Mouse (Mus musculus) frontal cortex, postnatal 25 days (tissue): ENCODE measurements around the gene Sema7a.

Source experiments
- DNase-seq, 2 experiments: peaks; one replicate each; pipeline ENCODE4 v3.0.0; 2022; ENCODE audit warnings: low spot score in 2 of 2

The Sema7a gene

DNA sequence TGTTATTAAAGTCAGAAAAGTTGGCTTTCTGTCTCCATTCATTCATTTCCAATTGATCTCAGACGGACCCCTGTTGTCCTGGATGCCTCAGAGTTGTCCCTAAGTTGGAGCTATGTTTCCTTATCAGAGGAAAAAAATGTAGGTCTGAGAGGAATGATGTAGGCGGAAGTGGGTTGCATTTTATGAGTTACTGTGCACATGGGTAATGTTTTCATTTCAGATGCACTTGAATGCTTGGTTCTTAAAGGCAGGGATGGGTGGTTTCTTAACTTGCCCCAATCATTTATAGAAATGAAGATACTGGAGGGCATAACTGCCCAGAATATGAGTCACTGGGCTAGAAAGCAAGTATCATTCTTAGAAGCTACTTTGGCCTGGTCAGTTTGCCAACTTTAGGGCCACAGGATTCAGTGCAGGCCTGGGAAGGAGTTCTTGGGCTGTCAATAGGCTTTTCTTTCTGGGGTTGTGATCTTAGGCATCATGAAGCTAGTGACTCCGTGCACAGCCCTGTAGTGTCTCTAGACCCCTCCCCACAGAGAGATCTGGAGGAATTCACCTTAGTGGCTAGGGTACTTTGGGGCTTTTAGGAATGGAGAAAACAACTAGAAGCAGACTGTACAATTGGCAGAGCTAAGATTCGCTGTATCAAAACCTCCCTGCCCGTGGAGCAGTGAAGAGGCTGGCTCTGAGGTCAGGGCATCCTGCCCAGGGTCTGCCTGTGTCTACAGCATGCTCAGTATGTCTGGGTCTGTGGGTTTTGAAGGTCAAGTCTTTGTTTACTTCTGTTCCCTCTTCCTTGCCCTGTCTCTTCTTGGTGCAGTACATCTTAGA is 1.5 kb upstream of the Sema7a start:
- no peak for DNase-seq

DNA sequence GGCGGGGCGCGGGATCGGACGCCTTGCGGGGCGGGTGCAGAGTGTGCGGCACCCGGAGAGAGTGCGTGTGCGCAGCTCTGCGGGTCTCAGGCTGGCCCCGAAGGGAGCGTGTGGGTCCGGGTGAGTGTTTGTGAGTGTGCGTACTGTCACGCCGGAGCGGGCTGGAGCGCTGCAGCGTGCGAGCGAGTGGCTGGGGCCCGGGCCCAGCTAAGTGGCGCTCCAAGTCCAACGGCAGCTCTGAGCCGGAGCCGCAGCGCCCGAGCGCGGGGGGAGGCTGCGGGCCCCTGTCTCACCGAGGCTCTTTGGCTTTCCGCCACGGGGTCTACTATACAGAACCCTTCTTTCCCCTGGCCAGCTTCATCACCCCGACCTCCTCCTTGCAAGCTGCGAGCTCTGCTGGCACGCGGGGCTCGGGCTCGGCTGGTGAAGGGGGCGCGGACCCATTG is 460 bp downstream of the Sema7a start:
- DNase-seq = no peak

DNA sequence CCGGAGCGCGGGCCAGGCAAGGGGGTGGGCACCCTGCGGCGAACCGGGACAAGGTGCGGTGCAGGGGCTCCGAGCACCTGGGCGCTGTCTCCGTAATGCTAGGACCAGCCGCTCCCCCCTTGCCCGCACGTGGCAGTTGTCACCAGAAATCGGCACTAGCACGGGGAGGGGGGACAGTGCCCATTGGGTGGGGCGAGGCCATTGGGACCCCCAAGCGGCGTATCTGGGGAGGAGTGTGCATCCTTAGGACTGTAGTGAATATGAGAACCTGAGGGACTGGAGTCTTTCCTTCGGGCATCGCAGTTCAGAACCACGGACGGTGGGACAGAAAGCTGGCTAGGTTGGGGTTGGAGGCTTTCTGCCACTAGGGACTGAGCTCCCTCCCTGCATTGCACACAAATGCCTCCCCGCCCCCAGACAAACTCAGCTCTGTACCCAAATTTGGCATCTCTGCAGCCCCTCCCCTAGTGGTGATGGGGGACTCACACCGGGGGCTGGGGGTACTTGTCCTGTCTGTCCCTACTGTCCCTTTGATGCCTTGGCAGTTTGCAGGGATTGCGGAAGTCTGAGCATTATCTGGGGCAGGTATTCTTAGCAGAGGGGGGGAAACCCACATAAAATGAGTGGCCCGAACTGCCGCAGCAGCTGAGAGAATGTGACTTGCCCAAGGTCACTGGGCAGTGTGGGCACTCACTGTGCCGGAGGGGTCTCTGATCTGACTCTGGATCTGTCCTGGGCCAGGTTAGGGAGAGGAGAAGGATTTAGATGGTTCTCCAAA is 1.1 kb downstream of the Sema7a start:
- DNase-seq = no peak

DNA sequence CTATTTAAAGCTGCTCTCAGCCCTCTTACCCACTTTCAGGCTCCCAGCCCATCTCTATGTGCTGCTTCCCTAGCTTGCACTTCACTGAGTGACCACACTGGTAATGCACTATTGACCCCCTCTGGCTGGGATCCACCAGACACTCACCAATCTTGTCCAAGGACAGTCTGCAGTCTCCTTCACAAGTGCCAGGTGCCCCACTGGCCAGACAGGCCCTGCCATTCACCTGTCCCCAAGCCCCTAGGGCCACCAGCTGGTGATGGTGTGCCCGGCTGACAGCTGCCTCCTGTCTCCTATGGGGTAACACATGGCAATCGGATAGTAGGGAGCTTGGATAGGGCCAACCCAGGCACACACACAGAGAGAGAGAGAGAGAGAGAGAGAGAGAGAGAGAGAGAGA is 2.1 kb downstream of the Sema7a start:
- no peak for DNase-seq

DNA sequence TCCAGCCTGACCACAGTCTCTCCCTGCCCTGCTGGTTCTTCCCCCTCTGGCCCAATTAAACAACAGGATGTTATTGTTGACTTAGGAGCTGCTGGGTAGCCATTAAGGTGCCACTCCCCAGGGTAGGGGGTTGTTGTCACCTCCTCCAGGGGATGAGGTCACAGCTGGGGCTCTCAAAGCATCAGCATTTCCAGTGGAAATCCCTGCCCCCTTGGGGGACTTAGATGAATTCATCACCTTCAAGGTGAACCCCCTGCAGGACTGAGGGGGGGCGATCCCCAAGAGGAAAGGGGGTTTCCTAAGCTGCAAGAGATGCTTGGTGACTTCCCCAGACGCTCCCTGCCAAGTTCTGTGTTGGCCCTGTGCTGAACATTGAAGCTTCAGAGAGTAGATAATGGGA is 3.2 kb downstream of the Sema7a start:
- DNase-seq = no peak

DNA sequence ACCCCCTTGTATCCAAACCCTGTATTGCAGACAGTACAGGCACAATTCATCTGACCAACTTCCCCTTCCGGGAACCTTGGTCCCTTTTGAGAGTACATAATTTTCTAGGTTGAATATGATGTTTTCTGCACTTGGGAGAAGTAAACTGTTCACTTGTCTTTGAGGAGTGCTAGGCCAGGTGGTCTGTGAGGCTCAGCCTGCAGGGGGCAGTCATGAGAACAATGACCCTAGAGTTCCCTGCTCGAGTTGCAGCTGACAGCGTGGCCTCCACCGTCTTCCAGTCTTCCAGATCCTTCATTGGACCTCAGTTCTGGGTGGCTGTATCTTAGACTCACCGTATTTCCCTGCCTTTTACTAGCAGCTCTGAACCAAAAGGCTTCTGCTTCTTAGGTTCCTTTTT is 4.7 kb downstream of the Sema7a start:
- DNase-seq = no peak

DNA sequence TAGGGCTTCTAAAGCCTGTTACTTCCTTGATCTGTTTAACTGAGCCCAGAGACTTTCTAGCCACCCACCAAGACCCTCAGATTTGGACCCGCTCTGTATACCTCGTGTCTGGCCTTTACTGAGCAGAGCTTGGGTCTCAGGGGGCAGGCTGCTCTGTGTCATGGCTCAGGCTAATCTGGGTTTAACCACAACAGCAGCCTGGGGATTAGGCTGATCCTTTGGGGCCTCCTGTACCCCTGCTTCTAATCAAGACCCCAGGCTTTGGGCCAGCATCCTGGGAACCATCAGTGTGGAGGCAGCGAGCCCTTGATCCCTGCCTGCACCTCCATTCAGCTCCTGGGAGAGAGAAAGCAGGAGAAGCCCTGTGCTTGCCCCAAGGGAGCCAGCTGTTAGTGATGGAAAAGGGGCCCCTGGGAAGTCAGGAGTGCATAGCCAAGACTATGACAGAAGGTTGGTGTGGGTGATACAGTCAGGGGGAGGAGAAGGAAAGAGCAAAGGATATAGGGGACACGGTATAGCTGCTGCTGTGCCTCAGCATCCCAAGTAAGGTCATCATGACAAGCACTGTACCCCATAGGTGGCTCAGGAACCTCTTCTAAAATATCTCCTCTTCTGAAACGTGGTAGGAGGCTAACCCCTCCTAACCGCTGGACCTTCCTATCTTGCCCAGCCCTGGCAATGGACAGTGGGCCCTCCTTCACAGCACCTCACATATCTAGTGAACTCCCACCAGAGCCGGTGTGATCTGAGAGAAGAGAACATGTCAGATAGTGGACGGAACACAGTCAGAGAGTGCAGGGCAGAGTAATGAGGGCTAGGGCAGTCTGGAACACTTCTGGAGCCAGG is 6.1 kb downstream of the Sema7a start:
- DNase-seq = no peak

DNA sequence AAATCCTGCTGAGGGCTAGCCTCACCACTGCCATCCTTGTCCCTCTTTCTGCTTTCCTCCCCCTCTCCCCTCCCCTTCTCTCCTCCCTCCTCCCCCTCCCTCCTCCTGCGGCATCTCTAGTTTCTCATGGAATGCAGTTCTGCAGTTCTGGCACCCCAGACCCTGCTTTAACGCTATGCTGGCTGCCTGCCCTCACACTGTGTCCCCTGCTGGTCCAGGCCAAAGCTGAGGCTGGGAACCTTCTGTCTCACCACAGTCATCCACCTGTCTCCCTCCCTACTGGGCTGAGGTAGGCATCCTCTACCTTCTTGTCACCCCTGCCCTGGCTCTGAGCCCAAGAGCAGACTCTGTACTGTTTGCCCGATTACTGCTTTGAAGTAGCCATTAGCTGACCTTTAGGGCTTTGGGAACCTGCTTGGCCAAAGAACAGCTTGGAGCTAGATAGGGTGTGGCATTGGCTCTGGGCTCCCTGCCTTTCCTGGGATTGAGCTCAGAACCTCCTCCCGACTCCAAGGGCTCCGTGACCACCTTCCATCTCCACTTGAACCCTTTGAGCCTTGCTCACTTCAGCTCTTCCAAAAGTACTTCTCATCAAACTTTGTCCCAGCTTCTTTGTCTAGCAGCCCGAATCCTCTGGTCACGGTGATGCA is 7.6 kb downstream of the Sema7a start:
- no peak for DNase-seq

DNA sequence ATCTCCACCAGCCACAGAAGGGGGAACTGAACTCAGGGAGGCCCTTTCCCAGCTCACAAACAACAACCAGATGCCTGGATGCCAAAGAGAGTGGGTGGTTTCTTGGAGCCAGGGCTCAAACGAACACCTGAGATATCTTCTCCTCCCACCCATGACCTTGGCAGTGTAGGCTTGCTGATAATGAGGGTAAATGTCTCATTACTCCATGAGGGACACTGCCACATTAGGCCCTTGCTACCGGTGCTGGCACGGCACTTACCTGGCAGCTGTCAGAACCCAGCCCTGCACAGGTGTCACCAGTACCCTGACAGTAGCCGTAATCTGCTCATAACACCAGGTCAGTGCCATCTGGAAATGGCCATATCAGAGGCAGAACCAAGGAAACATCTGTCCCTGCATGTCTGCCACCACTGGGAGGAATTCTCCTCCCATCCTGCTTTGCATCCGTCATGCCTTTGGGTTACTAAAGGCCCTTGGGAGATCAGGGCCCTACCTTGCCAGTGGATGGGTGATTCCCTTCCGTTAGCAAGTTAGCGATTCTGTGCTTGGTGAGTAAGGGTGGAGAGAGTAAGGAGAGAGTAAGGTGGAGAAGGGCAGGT is 8.5 kb downstream of the Sema7a start:
- no peak for DNase-seq

DNA sequence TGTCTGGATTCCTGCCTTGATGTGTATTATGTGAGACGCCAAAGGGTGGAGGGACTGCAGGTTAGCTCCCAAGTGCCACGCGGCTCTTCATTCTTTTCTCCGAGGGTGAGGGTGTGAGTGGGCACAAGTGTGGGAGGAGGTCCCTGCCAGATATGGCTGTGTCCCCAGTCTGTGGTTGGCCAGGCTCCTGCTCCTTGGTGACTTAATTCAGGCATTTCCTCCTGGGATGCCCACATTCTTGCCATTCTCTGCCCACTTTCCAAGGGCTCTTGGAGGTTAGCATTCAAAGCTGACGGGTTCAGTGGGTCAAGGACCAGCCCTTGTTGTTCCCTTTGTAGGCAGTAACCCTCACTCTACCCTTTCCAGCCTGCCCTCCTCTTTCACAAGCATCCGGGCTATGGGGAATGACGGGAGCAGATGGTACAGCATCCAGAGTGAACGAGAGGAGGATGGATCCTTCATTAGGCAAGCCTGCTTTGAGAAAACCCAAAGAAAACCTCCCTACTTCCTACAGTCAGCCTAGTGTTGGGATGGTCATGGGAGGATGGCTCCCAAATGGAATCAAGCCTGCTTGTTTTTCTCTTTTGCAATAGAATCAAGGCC is 9.3 kb downstream of the Sema7a start:
- no peak for DNase-seq

DNA sequence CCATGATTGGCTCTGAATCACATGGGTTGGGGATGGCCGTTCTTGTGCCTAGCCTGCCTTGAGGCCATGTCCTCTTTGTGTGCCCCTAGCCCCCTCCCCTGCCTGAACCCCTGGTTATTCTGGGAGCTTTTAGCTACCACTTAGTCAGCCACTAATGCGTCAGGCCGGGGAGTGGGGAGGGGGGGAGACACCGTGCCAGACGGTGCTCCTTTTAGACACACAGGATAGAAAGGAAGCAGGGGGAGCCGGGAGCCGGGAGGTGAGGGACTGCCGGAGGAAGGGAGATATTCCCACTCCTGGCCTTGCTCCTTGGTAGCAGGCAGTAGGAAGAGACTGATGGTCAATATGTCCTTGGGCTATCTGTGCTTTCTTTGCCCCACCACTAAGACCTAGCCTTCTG is 10.0 kb downstream of the Sema7a start:
- no peak for DNase-seq

DNA sequence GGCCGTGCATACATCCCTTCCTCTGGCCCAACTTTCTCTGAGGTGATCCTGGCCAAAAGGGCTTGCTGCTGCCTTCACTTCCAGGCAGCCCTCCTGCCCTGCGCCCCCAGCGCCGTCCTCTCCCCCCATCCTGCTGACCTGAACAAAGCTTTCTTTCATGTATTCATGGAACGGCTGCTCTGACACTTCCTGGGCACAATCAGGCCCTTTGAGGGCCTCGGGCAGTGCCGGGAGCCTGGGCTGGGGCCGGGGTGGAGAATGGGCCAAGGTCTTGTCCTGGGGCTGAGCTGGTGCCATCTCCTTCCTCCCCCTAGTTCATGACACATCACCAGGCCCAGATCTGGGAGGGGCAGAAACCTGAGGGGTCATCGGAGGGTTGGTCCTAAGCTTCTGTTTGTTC is 10.6 kb downstream of the Sema7a start:
- DNase-seq = no peak

DNA sequence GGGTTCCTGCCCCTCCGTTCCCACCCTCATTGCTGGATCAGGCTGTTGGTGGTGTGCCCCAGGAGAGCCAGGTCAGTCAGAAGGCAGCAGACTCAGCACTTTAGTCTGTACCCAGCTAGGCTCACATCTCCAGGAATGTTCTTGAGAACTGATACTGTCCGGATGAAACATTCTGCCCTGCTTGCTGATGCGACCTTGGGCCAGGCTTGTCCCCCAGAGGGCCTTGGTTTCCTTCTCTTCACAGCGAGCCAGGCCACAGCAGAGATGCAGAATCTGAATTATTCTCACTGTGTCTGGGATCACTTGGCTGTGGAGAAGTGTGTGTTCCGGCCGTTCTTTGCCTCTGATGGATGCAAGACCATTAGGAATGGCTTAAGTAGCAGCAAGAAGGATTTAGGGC is 12.1 kb downstream of the Sema7a start:
- no peak for DNase-seq

DNA sequence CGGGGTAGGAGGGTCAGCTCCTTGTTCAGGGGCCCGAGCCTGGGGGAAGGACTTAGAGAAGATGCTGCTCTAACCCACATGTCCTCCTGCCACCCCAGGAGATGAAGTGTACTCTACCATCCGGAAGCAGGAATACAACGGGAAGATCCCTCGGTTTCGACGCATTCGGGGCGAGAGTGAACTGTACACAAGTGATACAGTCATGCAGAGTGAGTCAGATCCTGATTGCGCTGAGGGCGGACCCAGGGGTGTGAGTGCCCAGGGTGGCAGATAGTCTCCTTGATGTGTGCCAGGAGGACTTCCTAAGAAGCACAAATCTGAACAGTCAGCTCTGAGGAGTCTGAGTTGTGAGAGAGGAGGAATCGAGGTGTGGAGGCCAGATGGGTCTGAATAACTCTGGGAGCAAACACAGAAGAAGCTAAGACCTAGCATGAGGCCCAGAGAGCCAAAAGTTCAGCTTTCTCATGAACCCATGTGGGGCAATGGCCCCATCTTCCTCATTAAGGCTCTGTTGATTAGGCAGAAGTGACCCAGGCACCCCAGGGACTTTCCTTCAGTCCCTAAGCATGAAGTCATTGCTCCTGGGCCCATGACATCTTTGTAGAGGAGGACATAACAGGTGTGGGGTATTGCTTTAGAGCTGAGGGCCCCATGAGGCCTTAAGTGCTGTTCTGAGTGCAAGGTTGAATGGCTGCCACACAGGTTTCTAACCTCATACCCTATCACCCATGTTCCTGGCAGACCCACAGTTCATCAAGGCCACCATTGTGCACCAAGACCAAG is 15.2 kb downstream of the Sema7a start:
- DNase-seq = no peak

DNA sequence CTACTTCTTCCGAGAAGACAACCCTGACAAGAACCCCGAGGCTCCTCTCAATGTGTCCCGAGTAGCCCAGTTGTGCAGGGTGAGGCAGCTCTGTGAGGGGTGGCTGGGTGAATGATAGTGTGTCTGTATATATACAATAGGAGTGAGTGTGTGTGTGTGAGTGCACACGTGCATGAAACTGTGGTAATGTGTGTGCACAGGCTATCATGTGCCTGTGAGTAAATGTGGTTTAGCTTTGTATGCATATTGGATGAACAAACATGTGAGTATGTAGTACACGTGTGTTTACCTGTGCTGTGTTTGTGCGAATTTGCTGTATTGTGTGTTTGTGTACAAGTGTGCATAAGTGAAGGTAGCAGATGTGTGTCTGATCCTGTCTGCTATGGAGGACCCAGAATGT is 15.9 kb downstream of the Sema7a start:
- no peak for DNase-seq

DNA sequence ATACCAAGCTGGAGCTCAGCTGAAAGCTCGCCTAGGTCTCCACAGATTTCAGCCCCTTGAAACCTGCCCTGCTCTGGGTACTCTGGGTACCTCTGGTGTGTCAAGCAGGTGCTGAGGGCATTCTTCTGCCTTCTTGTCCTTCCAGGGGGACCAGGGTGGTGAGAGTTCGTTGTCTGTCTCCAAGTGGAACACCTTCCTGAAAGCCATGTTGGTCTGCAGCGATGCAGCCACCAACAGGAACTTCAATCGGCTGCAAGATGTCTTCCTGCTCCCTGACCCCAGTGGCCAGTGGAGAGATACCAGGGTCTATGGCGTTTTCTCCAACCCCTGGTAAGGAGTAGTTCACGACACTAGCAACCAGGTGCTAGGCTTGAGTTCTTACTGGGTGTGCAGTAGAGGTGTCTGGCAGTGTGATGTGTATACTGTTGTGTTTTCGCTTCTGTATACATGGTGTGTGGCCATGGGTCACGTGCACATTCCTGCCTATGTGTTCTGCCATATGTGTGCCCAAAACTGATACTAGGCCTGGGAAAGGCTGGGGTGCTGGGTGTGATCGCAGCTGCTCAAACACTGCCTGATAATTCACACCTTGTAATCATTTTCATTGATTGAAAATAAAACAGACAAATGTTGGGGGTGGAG is 16.4 kb downstream of the Sema7a start:
- no peak for DNase-seq

DNA sequence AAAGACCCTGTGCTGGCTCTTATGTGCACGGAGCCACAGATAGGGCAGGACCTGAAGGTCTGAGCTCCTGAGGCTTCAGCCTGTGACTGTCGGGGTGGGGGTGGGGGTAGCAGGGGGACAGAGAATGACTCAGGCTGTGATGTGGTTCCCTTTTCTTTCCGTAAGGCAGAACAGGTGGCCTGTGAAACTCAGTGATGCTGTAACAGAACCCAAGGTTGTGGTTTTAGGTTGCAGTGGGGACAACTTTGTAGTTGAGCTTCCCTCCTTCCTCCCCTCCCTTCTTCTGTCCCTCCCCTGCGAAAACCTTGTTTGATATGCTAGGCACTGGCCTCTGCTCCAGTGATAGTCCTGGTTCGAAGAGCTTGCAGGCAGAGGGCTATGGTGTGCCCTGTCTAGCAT is 16.9 kb downstream of the Sema7a start:
- DNase-seq = no peak

DNA sequence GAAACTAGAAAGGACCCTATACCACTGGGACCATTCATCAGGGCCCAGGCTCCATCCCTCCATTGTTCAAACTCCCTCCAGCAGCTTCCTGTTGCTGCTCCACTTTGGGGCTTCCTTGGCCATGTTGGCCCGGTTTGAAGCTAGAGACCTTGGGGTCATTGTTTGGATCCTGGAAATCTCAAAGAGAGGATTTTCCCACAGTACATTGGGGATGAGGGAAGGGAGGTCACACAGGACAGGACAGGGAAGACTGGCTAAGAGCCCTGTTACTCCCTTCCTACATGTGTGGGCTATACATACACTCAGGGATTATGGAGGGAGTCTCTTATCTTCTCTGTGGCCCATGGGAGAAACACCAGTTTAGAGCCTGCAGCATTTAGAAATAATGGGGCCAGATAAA is 18.7 kb downstream of the Sema7a start:
- DNase-seq = no peak

DNA sequence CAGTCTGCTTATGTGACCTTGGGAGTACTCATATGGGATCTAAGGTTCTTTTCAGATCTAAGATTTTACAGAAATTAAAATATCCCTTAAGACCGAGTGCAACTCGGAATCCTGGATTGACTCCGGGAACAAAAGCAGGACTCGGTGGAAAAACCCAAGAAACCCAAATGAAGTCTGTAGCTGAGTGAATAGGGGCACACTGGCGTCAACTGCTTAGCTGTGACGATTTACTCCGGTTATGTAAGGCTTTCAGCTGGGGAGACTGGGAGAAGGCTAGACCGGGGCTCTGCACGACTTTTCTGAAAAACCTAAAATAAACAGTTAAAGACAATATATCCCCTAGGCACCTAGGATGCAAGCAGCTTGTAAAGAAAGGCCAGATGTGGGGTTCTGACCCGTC is 19.5 kb downstream of the Sema7a start:
- DNase-seq = no peak
